Mouse (Mus musculus) limb, embryonic 11.5 days (tissue): ENCODE data around the gene Pex19. TPM values are rescaled to one million over a fixed set of nuclear protein-coding genes. Genes with fewer than 3 reads are reported as not detected.

Experiments
- ATAC-seq: fragments of 200-750 bp; cut with Nextera tagmentation; 2 replicates; pipeline ENCODE4 v1.8.0; 2017; ENCODE audit warnings: low read depth; ENCODE audit not compliant: insufficient number of reproducible peaks, low FRiP score, low TSS enrichment
- DNase-seq: peaks from one replicate; pipeline ENCODE4 v3.0.0-alpha.2; 2015; ENCODE audit warnings: low spot score
- H3K27ac ChIP-seq: fragments of 300-500 bp; sonication (generic); replicated peaks from 2 replicates; pipeline ENCODE4 v1.5.1; 2014; ENCODE audit warnings: low read depth, mild to moderate bottlenecking, low read length
- H3K27me3 ChIP-seq: fragments of 300-500 bp; sonication (generic); 2 replicates; pipeline ENCODE4 v1.6.1; 2014; ENCODE audit warnings: mild to moderate bottlenecking, low read length, mixed read lengths; ENCODE audit not compliant: control insufficient read depth, insufficient read depth
- H3K36me3 ChIP-seq: fragments of 300-500 bp; sonication (generic); 2 replicates; pipeline ENCODE4 v1.6.1; 2014; ENCODE audit warnings: mild to moderate bottlenecking, low read length, moderate library complexity, mixed read lengths; ENCODE audit not compliant: control insufficient read depth, insufficient read depth
- H3K4me1 ChIP-seq: fragments of 300-500 bp; sonication (generic); 2 replicates; pipeline ENCODE4 v1.6.1; 2014; ENCODE audit warnings: low read length, mixed read lengths; ENCODE audit not compliant: control insufficient read depth, insufficient read depth
- H3K4me2 ChIP-seq: fragments of 300-500 bp; sonication (generic); 2 replicates; pipeline ENCODE4 v1.6.1; 2014; ENCODE audit warnings: low read depth, mild to moderate bottlenecking, moderate library complexity; ENCODE audit not compliant: severe bottlenecking
- H3K4me3 ChIP-seq: fragments of 300-500 bp; sonication (generic); 2 replicates; pipeline ENCODE4 v1.5.1; 2014; ENCODE audit warnings: low read depth, low read length
- H3K9ac ChIP-seq: fragments of 300-500 bp; sonication (generic); 2 replicates; pipeline ENCODE4 v1.6.1; 2014; ENCODE audit warnings: mild to moderate bottlenecking, low read length
- H3K9me3 ChIP-seq: fragments of 300-500 bp; sonication (generic); 2 replicates; pipeline ENCODE4 v1.6.1; 2016; ENCODE audit warnings: low read length; ENCODE audit not compliant: control insufficient read depth
- WGBS: fragments of 180-500 bp; shearing (Covaris S2); extraction: QIAGEN DNeasy Blood & Tissue Kit; methylation state at CpG from one replicate; pipeline ENCODE4 v1.1.7; 2014; 5-methylcytosine and 5-hydroxymethylcytosine counted together
- polyA plus RNA-seq: library from polyadenylated mRNA; unstranded; fragments of >200 nt; fragmentation: Nextera tagmentation; extraction: Ambion mirVana; gene quantifications from 2 replicates; pipeline ENCODE4 v1.2.1, GENCODE M21; 2014

Pex19 gene
- polyA plus RNA-seq, 1 experiment from 2014 or later = 180 TPM

DNA sequence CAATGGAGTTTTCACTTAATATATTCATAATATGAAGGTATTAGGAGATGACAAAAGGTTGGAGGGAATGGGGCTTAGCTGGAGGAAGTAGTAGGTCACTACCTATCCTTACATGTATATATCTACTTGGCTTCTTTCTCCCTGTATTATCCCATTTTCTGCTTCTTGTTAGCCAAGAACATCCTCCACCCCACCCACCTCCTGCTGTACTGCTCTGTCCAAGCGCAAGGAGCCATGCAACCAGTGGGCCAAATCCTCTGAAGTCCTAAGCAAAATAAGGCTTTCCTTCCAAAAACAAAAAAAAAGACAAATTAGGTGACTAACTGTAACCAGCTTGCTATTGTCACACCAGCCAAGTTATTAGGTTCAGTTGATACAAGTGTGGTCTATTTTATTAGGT, 14.3 kb downstream of the Pex19 start:
- Histone ChIP-seq H3K27ac (no peak overlapping the region), H3K4me3 (no peak overlapping the region), H3K27me3 (no peaks in the 10 kb centered on the region), H3K9ac (no peak overlapping the region), H3K4me2 (no peak overlapping the region), H3K9me3 (no peaks in the 10 kb centered on the region), H3K4me1 (no peaks in the 10 kb centered on the region), H3K36me3 (no peaks in the 10 kb centered on the region; the same call in 1 of the 2 replicates)
- ATAC-seq (no peak), DNase-seq (no peak)
- 84% methylated on average over 1 of the region's 1 CpGs for WGBS

DNA sequence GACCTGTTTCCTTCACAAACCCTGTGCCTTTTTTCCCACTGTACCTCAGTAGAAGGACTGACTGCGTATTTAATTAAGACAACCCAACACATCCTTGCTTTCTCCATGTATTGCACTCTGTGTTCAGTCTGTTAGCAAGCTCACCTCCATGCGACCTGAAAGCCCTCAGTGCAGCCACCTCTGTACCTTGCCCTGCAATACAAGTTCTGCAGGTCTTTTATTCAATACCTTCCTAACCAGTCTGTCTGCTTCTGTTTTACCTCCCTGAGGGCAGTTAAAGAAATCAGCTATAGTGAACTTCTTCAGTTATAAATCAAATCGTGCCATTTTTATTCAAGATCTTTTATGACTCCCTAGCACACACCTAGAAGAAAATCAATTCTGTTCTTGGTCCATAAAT, 15.0 kb downstream of the Pex19 start:
- no peak overlapping the region for H3K4me3 ChIP-seq
- H3K4me1 ChIP-seq = no peaks in the 10 kb centered on the region
- H3K36me3 ChIP-seq = no peaks in the 10 kb centered on the region
- H3K9ac ChIP-seq = no peak overlapping the region
- no peak for DNase-seq
- no peak overlapping the region for H3K27ac ChIP-seq
- no peaks in the 10 kb centered on the region for H3K9me3 ChIP-seq
- H3K27me3 ChIP-seq = no peaks in the 10 kb centered on the region
- H3K4me2 ChIP-seq = no peak overlapping the region
- 75% methylated on average over 3 of the region's 3 CpGs for WGBS
- ATAC-seq = no peak

DNA sequence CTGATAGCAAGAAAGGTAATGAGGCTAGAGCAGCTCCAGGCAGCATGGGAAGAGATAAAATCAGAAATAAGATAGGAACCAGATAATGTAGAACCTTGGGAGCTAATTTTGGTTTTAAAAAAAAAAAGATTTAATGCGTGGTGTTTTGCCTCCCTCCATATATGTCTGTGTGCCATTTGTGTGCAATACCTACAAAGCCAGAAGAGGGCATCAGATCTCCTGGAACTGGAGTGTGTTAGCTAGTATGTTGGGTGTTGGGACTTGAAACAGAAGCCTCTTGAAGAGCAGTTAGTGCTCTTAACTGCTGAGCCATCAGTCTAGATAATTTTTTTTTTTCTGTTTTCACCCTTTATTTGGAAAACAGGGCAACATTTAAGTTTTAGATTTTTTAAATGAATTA, 17.0 kb downstream of the Pex19 start:
- no peaks in the 10 kb centered on the region for H3K9me3 ChIP-seq
- H3K36me3 ChIP-seq = no peaks in the 10 kb centered on the region
- no peaks in the 10 kb centered on the region for H3K4me1 ChIP-seq
- H3K9ac ChIP-seq = no peak overlapping the region
- WGBS = 39% methylated on average over 1 of the region's 1 CpGs
- no peak overlapping the region for H3K4me3 ChIP-seq
- H3K27ac ChIP-seq = no peak overlapping the region
- ATAC-seq (no peak), DNase-seq (peak; percentile 50)
- H3K27me3 ChIP-seq = no peaks in the 10 kb centered on the region
- no peak overlapping the region for H3K4me2 ChIP-seq

DNA sequence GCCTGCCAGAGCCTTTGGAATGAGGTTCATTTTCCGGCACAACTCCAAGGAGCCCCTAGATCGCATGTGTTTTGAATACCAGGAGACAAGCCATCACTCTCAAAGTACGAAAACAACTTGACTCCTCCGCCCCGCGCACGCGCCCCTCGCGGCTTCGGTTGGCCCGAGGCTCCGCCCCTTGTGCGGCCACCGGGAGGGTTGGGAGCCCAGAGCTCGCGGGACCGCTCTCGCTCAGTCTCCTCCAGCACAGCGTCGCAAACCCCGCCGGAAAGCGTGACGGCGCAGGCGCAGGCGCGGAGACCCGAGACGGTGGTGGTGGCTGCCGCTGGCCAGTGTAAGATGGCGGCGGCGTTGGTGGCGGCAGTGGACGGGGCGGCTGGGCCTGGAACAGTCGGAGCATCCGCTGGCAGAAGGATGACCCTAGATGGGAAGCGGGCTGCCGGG, 21.3 kb downstream of the Pex19 start, which contains the start of gene Dcaf8:
TSS of gene Dcaf8 (plus strand) at position 250 of the 444 bp plus-strand sequence.
- DNase-seq (peak; percentile 97), ATAC-seq (peak; percentile 98)
- Histone ChIP-seq H3K4me1 (0 out of 2 replicates have a peak, but pooled peaks cover 3% of the 10 kb centered on the region), H3K4me3 (peak within 1 kb of the TSS; percentile 94), H3K9ac (peak within 1 kb of the TSS; percentile 99), H3K27me3 (no peaks in the 10 kb centered on the region), H3K9me3 (no peaks in the 10 kb centered on the region), H3K27ac (peak within 1 kb of the TSS; percentile 89), H3K36me3 (peaks cover 8% of the 10 kb centered on the region), H3K4me2 (peak within 1 kb of the TSS; percentile 60)
- WGBS = under 1% methylated on average over 42 of the region's 42 CpGs

DNA sequence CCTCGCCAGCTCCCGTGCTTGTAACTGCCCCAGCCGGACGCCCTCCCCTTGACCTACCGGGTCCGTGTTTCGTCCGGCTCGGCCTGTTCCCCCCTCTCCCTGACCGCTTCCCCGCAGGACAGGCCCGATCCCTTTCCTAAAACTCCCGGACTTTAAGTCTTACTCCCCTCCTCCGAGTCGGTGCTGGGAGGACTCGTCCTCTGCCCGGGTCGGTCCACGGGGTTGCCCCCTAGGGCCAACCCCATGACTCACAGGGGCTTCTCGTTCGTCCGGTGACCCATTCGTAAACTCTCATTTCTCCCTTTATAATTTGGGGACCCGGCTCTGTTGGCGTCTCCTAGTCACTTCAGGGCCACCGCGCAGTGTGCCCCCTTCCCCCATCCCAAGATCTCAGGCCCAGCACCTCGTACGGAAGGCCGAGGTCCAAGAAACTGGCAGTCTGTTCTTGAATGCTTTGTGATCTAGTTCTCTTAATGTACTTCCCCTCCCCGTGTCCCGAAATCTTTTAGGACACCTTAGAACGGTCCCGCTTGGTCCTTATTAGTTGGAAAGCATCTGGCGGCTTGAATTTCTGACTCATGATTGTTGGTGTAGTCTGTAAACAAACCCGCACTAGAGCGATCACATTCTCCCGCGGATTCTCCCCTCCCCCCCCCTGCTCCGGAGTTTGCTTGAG, 21.9 kb downstream of the Pex19 start:
- no peaks in the 10 kb centered on the region for H3K9me3 ChIP-seq
- WGBS = 0% methylated on average over 39 of the region's 40 CpGs
- H3K9ac ChIP-seq = peak overlapping the region; percentile 99
- H3K27ac ChIP-seq = peak overlapping the region; percentile 89
- peaks cover 8% of the 10 kb centered on the region for H3K36me3 ChIP-seq
- peak overlapping the region; percentile 94 for H3K4me3 ChIP-seq
- DNase-seq (peak; percentile 68), ATAC-seq (peak; percentile 70)
- H3K27me3 ChIP-seq = no peaks in the 10 kb centered on the region
- H3K4me2 ChIP-seq = peak overlapping the region; percentile 60
- H3K4me1 ChIP-seq = 0 out of 2 replicates have a peak, but pooled peaks cover 3% of the 10 kb centered on the region

DNA sequence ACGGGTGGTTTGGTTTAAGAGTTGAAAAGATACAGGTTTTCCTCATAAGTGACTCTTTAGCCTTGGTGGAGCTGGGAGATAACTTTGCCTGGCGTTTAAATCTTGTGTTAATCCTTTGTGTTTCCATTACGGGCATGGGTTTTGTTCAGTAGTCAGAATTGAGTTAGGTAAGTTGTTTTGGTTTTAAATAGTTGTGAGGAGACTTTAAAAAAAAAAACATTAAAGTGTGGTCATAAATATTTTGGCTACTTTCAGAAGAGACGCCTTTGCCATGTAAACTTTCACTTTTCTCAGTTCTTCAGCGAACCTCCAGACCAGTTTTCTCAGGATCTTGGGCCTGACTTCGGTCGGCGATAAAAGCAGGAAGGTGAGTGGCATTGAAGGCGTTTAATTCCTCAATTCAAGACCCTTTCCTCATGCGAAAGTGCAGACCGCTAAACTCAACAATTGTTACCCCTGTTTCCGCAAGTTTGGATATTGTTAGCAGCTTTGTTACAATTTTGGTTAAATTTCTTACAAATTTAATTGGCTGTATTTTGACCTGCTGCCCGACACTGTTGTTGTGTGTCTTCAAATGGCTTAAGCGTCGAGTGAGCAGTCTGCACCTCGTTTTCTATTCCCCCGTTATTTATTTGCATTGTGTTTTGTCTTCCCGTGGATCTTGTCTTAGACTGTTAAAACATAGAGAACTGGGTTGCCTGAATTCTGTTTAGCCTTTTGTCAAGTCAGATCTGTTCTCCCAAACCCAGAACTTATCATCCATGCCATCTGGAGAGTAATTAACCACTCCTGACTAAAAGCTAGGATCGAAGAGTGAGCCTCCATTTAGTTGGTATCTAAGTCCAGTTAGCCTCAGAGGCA, 22.6 kb downstream of the Pex19 start:
- Histone ChIP-seq H3K27ac (peak overlapping the region; percentile 89), H3K4me1 (0 out of 2 replicates have a peak, but pooled peaks cover 3% of the 10 kb centered on the region), H3K36me3 (peaks cover 8% of the 10 kb centered on the region), H3K4me3 (peak overlapping the region; percentile 94), H3K27me3 (no peaks in the 10 kb centered on the region), H3K9me3 (no peaks in the 10 kb centered on the region), H3K4me2 (peak overlapping the region; percentile 60), H3K9ac (peak overlapping the region; percentile 99)
- WGBS = 20% methylated on average over 19 of the region's 19 CpGs
- ATAC-seq (no peak), DNase-seq (no peak)

DNA sequence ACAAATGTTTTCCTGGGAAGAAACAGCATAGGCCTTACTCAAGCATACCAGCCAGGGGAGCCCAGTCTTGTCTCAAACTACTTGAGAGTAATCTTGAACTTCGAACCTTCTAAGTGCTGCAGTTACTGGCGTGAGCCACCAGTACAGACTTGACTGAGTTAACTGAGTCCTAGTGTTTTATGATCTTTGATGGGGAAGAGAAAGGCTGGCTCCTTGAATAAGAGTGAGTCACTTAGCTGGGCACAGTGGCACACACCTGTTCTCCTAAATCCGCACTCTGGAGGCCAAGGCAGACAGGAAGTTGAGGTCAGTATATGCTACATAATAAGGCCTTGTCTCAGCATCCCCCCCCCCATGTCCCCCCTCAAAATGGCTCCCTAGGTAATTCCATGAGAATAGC, 28.0 kb downstream of the Pex19 start:
- H3K4me3 ChIP-seq = no peak overlapping the region
- DNase-seq = no peak
- peaks cover 18% of the 10 kb centered on the region for H3K36me3 ChIP-seq
- H3K4me1 ChIP-seq = no peaks in the 10 kb centered on the region
- no peak overlapping the region for H3K4me2 ChIP-seq
- ATAC-seq = no peak
- H3K9me3 ChIP-seq = no peaks in the 10 kb centered on the region
- H3K27ac ChIP-seq = no peak overlapping the region
- 82% methylated on average over 3 of the region's 3 CpGs for WGBS
- no peaks in the 10 kb centered on the region for H3K27me3 ChIP-seq
- H3K9ac ChIP-seq = no peak overlapping the region

DNA sequence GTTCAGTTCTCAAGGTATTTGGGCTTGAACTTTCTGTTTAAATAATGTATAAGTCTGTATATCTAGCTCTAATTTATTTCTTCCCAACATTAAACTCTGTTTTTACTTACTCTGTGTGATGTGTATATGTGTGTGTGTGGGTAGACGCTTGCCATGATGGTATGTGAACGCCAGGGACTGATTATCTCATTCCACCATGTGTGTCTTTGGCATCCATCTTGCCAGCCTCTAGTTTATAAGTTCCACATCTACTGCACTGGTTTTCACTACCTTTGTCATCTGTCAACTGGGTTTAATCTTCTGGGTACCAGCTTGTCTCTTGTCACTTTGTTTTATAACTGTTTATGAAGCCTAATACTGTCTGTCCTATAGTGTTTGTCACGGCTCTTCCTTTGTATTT, 29.0 kb downstream of the Pex19 start:
- no peak overlapping the region for H3K27ac ChIP-seq
- H3K36me3 ChIP-seq = peaks cover 18% of the 10 kb centered on the region
- no peak overlapping the region for H3K4me2 ChIP-seq
- no peaks in the 10 kb centered on the region for H3K4me1 ChIP-seq
- H3K4me3 ChIP-seq = no peak overlapping the region
- ATAC-seq (no peak), DNase-seq (no peak)
- no peaks in the 10 kb centered on the region for H3K27me3 ChIP-seq
- H3K9me3 ChIP-seq = no peaks in the 10 kb centered on the region
- WGBS = 90% methylated on average over 3 of the region's 3 CpGs
- H3K9ac ChIP-seq = no peak overlapping the region
